In the genomic region with DNA sequence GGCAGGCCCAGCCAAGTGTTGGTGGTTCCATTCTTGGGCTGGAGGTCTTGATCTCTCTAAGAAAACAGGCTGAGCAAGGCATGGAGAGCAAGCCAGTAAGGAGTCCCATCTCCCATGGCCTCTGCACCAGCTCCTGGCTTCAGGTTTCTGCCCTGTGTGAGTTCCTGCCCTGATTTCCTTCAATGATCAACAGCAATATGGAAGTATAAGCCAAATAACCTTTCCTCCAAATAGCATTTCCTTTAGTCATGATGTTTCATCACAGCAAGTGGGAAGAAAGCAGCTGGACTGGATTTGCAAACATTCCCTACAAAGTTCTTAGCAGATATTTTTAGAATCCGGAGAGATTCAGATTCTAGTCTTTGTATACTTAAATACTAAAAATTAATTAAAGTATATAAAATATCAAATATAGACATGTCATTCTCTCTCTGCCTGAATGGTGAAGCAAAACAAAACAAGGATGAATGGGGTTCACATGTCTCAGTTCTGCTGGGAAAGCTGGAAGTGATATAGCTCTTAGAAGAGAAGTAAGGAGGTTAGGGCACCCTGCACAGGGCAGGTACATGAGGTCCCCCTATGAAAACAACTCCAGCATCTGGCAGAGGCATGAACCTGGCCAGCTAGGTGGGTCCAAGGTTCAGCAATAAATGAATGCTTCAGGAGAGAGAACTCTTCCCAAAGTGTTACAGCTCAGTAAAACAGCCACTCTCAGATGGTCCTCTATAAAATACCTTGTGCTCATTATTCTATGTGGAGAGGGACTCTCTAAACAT, we compare ENCODE assay signal across 14 mouse cellular contexts. TPM values are rescaled to one million over a fixed set of nuclear protein-coding genes. Genes with fewer than 3 reads are reported as not detected.
DNase-seq lines count a peak whose midpoint lies in the region; ATAC-seq and TF ChIP-seq lines count a peak whose summit lies in the region.
"Had no signal": no experiment of that assay in that cellular context is flagged by ENCODE, and none has a peak within 500 bp of the region (broad histone marks: within the 10 kb centered on the region; RNA-seq: fewer than 3 reads in every experiment).

No protein-coding gene starts in this region.

- H3K9me3 ChIP-seq in intestine, embryonic 16.5 days (ENCODE audit: control insufficient read depth, low read length): no peaks in the 10 kb centered on the region
- no peaks in the 10 kb centered on the region for H3K9me3 ChIP-seq in limb, embryonic 10.5 days (replicated peaks)
- H3K9me3 ChIP-seq: embryonic facial prominence, embryonic 13.5 days; neural tube, embryonic 15.5 days had no signal

- no peak for TF ChIP-seq EP300 in heart, adult 2 months (IDR thresholded peaks at IDR 0.05; ENCODE audit: insufficient read depth, low read depth, low read length)

- 48% methylated on average over 1 of the region's 1 CpGs for WGBS in heart, adult 2 months
- WGBS in intestine, embryonic 16.5 days: 64% methylated on average over 1 of the region's 1 CpGs
- 94% methylated on average over 1 of the region's 1 CpGs for WGBS in limb, embryonic 10.5 days

- no peak overlapping the region for H3K9ac ChIP-seq in heart, adult 2 months (ENCODE audit: low read depth, low read length)
- no peak overlapping the region for H3K9ac ChIP-seq in intestine, embryonic 16.5 days (ENCODE audit: low read depth, low read length)
- H3K9ac ChIP-seq: embryonic facial prominence, embryonic 13.5 days; lung, embryonic 14.5 days; neural tube, embryonic 15.5 days had no signal

- no peaks in the 10 kb centered on the region for H3K79me2 ChIP-seq in heart, adult 2 months (replicated peaks; ENCODE audit: control insufficient read depth, insufficient read depth, low read length)

- ATAC-seq in intestine, embryonic 16.5 days: peak; percentile 84
- ATAC-seq in inflammation-experienced regulatory T-cells, adult 6 months: no peak
- ATAC-seq: midbrain, embryonic 16.5 days had no signal

- no peaks in the 10 kb centered on the region for H3K27me3 ChIP-seq in heart, adult 2 months (ENCODE audit: control insufficient read depth, insufficient read depth, low read length)
- H3K27me3 ChIP-seq in testis, adult 2 months (ENCODE audit: control insufficient read depth, insufficient read depth, low read length): no peaks in the 10 kb centered on the region
- no peaks in the 10 kb centered on the region for H3K27me3 ChIP-seq in intestine, embryonic 16.5 days (replicated peaks; ENCODE audit: control insufficient read depth, insufficient read depth, low read length)
- no peaks in the 10 kb centered on the region for H3K27me3 ChIP-seq in limb, embryonic 10.5 days (ENCODE audit: low read depth, poor library complexity, severe bottlenecking)
- H3K27me3 ChIP-seq: CH12.LX; embryonic facial prominence, embryonic 13.5 days; neural tube, embryonic 15.5 days had no signal

- H3K4me3 ChIP-seq in heart, adult 2 months: no peak overlapping the region
- H3K4me3 ChIP-seq in testis, adult 2 months (ENCODE audit: control insufficient read depth, low read depth, low read length): no peak overlapping the region
- H3K4me3 ChIP-seq in intestine, embryonic 16.5 days (ENCODE audit: low read length): no peak overlapping the region
- H3K4me3 ChIP-seq in limb, embryonic 10.5 days: no peak overlapping the region
- H3K4me3 ChIP-seq: embryonic facial prominence, embryonic 13.5 days; neural tube, embryonic 15.5 days had no signal

- DNase-seq in heart, adult 2 months: peak; percentile 18 to 26
- DNase-seq in heart, postnatal 25 days (ENCODE audit: low spot score): no peak
- DNase-seq in testis, postnatal 14 days (ENCODE audit: low spot score): no peak
- no peak for DNase-seq in limb, embryonic 10.5 days (ENCODE audit: low spot score)
- DNase-seq: cerebellum, postnatal 25 days; lung, embryonic 14.5 days; right cerebral cortex, postnatal 25 days had no signal

- no peak for TF ChIP-seq CTCF in heart, adult 2 months (IDR thresholded peaks at IDR 0.05)
- TF ChIP-seq CTCF in testis, adult 2 months (IDR thresholded peaks at IDR 0.05; ENCODE audit: control insufficient read depth, insufficient read depth, insufficient replicate concordance, low read depth, low read length): no peak

- H3K4me2 ChIP-seq in intestine, embryonic 16.5 days (ENCODE audit: low read depth, low read length): no peak overlapping the region
- H3K4me2 ChIP-seq: embryonic facial prominence, embryonic 13.5 days; lung, embryonic 14.5 days; neural tube, embryonic 15.5 days had no signal

- peaks cover 3% of the 10 kb centered on the region for H3K4me1 ChIP-seq in heart, adult 2 months (ENCODE audit: control insufficient read depth, insufficient read depth, low read length)
- peaks cover 3% of the 10 kb centered on the region; the same call in 1 of the 2 replicates for H3K4me1 ChIP-seq in testis, adult 2 months (ENCODE audit: control insufficient read depth, insufficient read depth, low read length)
- H3K4me1 ChIP-seq in intestine, embryonic 16.5 days (ENCODE audit: control insufficient read depth, insufficient read depth, low read length): 0 out of 2 replicates have a peak, but pooled peaks cover 3% of the 10 kb centered on the region
- no peaks in the 10 kb centered on the region for H3K4me1 ChIP-seq in limb, embryonic 10.5 days
- H3K4me1 ChIP-seq: embryonic facial prominence, embryonic 13.5 days; neural tube, embryonic 15.5 days had no signal

- intact Hi-C loops in heart, adult 2 months (cut with DNase I): no loop called here
- intact Hi-C loops in heart, postnatal 25 days (cut with DNase I): no loop called here

- no peaks in the 10 kb centered on the region for H3K36me3 ChIP-seq in heart, adult 2 months (ENCODE audit: control insufficient read depth, insufficient read depth, low read length)
- no peaks in the 10 kb centered on the region for H3K36me3 ChIP-seq in testis, adult 2 months (ENCODE audit: control insufficient read depth, insufficient read depth, low read length)
- H3K36me3 ChIP-seq in intestine, embryonic 16.5 days (ENCODE audit: control insufficient read depth, insufficient read depth, low read length): no peaks in the 10 kb centered on the region
- no peaks in the 10 kb centered on the region for H3K36me3 ChIP-seq in limb, embryonic 10.5 days
- H3K36me3 ChIP-seq: embryonic facial prominence, embryonic 13.5 days; neural tube, embryonic 15.5 days had no signal

- H3K27ac ChIP-seq in heart, adult 2 months: peak overlapping the region; percentile 41; the same call in 1 of the 2 replicates
- H3K27ac ChIP-seq in testis, adult 2 months (ENCODE audit: control insufficient read depth, insufficient read depth, low read depth, low read length): peak overlapping the region; percentile 81
- no peak overlapping the region for H3K27ac ChIP-seq in intestine, embryonic 16.5 days (ENCODE audit: low read length)
- H3K27ac ChIP-seq in limb, embryonic 10.5 days: no peak overlapping the region
- H3K27ac ChIP-seq: embryonic facial prominence, embryonic 13.5 days; neural tube, embryonic 15.5 days had no signal

- no peak for TF ChIP-seq POLR2A in heart, adult 2 months (IDR thresholded peaks at IDR 0.05; ENCODE audit: insufficient read depth, low read depth, low read length)
- no peak for TF ChIP-seq POLR2A in testis, adult 2 months (IDR thresholded peaks at IDR 0.05; ENCODE audit: control insufficient read depth, low read depth, low read length)

RNA-seq across cellular contexts. Expression of a gene that starts 37.6 kb away (rescaled TPM):
- 10 to 100 TPM; 23.3 to 25.8 TPM for total RNA-seq in heart, adult 2 months (2021)
- polyA plus RNA-seq in heart, adult 2 months (2012; rRNA removed): 18.4 and 24.1 TPM in 2 replicates
- total RNA-seq in heart, postnatal 25 days (2021): 10 to 100 TPM; 19.2 to 20.9 TPM
- 80.3 and 95.7 TPM in 2 replicates for polyA plus RNA-seq in testis, adult 2 months (2012; rRNA removed)
- 86.5 and 90.5 TPM in 2 replicates for polyA plus RNA-seq in intestine, embryonic 16.5 days (2015; fragmentation: Nextera tagmentation; extraction: Ambion mirVana)
- not detected for polyA plus RNA-seq in inflammation-experienced regulatory T-cells, adult 6 months (2017; shearing (Covaris generic))
- 0.20 and 0.23 TPM in 2 replicates for polyA plus RNA-seq in limb, embryonic 10.5 days (2016; fragmentation: Nextera tagmentation; extraction: Ambion mirVana)

Comparison
In these comparisons a context has a peak if more than half of its experiments do, and no peak if none do; other contexts are left out.
1. DNase-seq: peak in heart, adult 2 months (2 of 2); none in heart, postnatal 25 days (single experiment), testis, postnatal 14 days (single experiment) and limb, embryonic 10.5 days (single experiment).
2. H3K27ac ChIP-seq: peak in heart, adult 2 months (single experiment) and testis, adult 2 months (single experiment); none in intestine, embryonic 16.5 days (single experiment) and limb, embryonic 10.5 days (single experiment).
3. RNA of a gene that starts 37.6 kb away (polyA plus RNA-seq): 80.3 to 95.7 TPM in testis, adult 2 months, 86.5 to 90.5 TPM in intestine, embryonic 16.5 days and 18.4 to 24.1 TPM in heart, adult 2 months; 0.20 to 0.23 TPM in limb, embryonic 10.5 days and not detected in inflammation-experienced regulatory T-cells, adult 6 months; every median in the first group is over 10 times any median in the second.